Mouse (Mus musculus): ENCODE measurements at regions not wholly inside any gene's neighbourhood (a gene's known extent, or its start where the extent isn't known, plus 50 kb on each side); places are given as distances from the start of the nearest gene placed in this dataset. TPM values are rescaled to one million over a fixed set of nuclear protein-coding genes. Genes with fewer than 3 reads are reported as not detected.

- DNase-seq: no peak
These were observed 68.3 kb upstream of the Lrig1 start for GRCm38 (mm10) chr6:94768230-94768629.

GRCm38 (mm10) chr6:94765724-94766123, 65.8 kb upstream of the Lrig1 start:
- DNase-seq: no peak

GRCm38 (mm10) chr6:94761341-94761740, 61.4 kb upstream of the Lrig1 start:
- no peak for DNase-seq

- no peak for DNase-seq
These were observed 60.7 kb upstream of the Lrig1 start for GRCm38 (mm10) chr6:94760629-94761111.

- DNase-seq: no peak
These were observed 59.7 kb upstream of the Lrig1 start for GRCm38 (mm10) chr6:94759649-94760048.

- no peak for DNase-seq
These were observed 56.0 kb upstream of the Lrig1 start for GRCm38 (mm10) chr6:94756006-94756405.

- DNase-seq: no peak
These were observed 55.4 kb upstream of the Lrig1 start for GRCm38 (mm10) chr6:94755297-94755831.

- no peak for DNase-seq
These were observed 54.6 kb upstream of the Lrig1 start for GRCm38 (mm10) chr6:94754522-94754921.

- DNase-seq: no peak
These were observed 51.1 kb upstream of the Lrig1 start for GRCm38 (mm10) chr6:94751101-94751440.

GRCm38 (mm10) chr6:94750228-94751100, 50.5 kb upstream of the Lrig1 start:
- no peak for DNase-seq

Small RNAs in the stretch of these regions (microRNA-seq; reads per million reads assigned to microRNA genes)
- not detected for gene Gm23364

Data from adrenal gland, postnatal 36 days (tissue).